In genomic region chr5:107359395-107360053, GRCm38 (mm10) we compare ENCODE assay signal across 8 mouse cellular contexts. TPM values are rescaled to one million over a fixed set of nuclear protein-coding genes. Genes with fewer than 3 reads are reported as not detected.
DNase-seq lines count a peak whose midpoint lies in the region; ATAC-seq and TF ChIP-seq lines count a peak whose summit lies in the region.

No protein-coding gene starts in this region.

- peak overlapping the region; percentile 64 for H3K4me2 ChIP-seq in heart, embryonic 12.5 days
- peak overlapping the region; percentile 59 for H3K4me2 ChIP-seq in kidney, postnatal 0 days (ENCODE audit: low read length)
- H3K4me2 ChIP-seq in liver, embryonic 11.5 days, result peak overlapping the region; percentile 69
- peak overlapping the region; percentile 50 for H3K4me2 ChIP-seq in stomach, embryonic 14.5 days (replicated peaks; ENCODE audit: low read depth, low read length)

- under 1% methylated on average over 37 of the region's 40 CpGs for WGBS in heart, embryonic 12.5 days
- WGBS in kidney, postnatal 0 days, result under 1% methylated on average over 40 of the region's 40 CpGs
- WGBS in liver, embryonic 11.5 days, result under 1% methylated on average over 38 of the region's 40 CpGs
- WGBS in stomach, embryonic 14.5 days, result under 1% methylated on average over 38 of the region's 40 CpGs

- 0 out of 2 replicates have a peak, but pooled peaks cover 2% of the 10 kb centered on the region for H3K4me1 ChIP-seq in heart, embryonic 12.5 days (replicated peaks)
- H3K4me1 ChIP-seq in kidney, postnatal 0 days (replicated peaks; ENCODE audit: insufficient read depth, low read length), result no peaks in the 10 kb centered on the region
- H3K4me1 ChIP-seq in liver, embryonic 11.5 days (replicated peaks; ENCODE audit: control insufficient read depth, insufficient read depth, low read length), result no peaks in the 10 kb centered on the region
- H3K4me1 ChIP-seq in stomach, embryonic 14.5 days (ENCODE audit: control insufficient read depth, insufficient read depth, low read length), result no peaks in the 10 kb centered on the region

- H3K9me3 ChIP-seq in heart, embryonic 12.5 days (replicated peaks), result no peaks in the 10 kb centered on the region; the same call in 1 of the 2 replicates
- H3K9me3 ChIP-seq in kidney, postnatal 0 days (replicated peaks; ENCODE audit: low read length), result no peaks in the 10 kb centered on the region
- H3K9me3 ChIP-seq in liver, embryonic 11.5 days (ENCODE audit: control insufficient read depth, low read length), result no peaks in the 10 kb centered on the region
- no peaks in the 10 kb centered on the region for H3K9me3 ChIP-seq in stomach, embryonic 14.5 days (ENCODE audit: control insufficient read depth, low read depth, low read length)

- no peak for TF ChIP-seq CTCF in kidney, postnatal 0 days (IDR thresholded peaks at IDR 0.05; ENCODE audit: low read depth)

- peak overlapping the region; percentile 74 for H3K27ac ChIP-seq in heart, embryonic 12.5 days (ENCODE audit: poor library complexity, severe bottlenecking)
- H3K27ac ChIP-seq in kidney, postnatal 0 days, result peak overlapping the region; percentile 77
- no peak overlapping the region for H3K27ac ChIP-seq in liver, embryonic 11.5 days (ENCODE audit: low read depth, low read length)
- peak overlapping the region; percentile 21; the same call in 1 of the 2 replicates for H3K27ac ChIP-seq in stomach, embryonic 14.5 days (ENCODE audit: low read length)

- H3K27me3 ChIP-seq in heart, embryonic 12.5 days (replicated peaks), result no peaks in the 10 kb centered on the region
- no peaks in the 10 kb centered on the region for H3K27me3 ChIP-seq in kidney, postnatal 0 days (ENCODE audit: insufficient read depth, low read length)
- H3K27me3 ChIP-seq in liver, embryonic 11.5 days (replicated peaks; ENCODE audit: control insufficient read depth, insufficient read depth, low read length), result no peaks in the 10 kb centered on the region
- H3K27me3 ChIP-seq in stomach, embryonic 14.5 days (ENCODE audit: control insufficient read depth, insufficient read depth, low read length), result no peaks in the 10 kb centered on the region

- DNase-seq in CD4-positive helper T cell, adult 2 months (ENCODE audit: low read depth, low spot score), result peak; percentile 88
- peak; percentile 40 for DNase-seq in brain, embryonic 18.5 days (ENCODE audit: low read depth, low spot score)
- peak; percentile 97 for DNase-seq in kidney, postnatal 0 days (ENCODE audit: low spot score)
- DNase-seq in liver, embryonic 11.5 days (ENCODE audit: low spot score), result peak; percentile 90
- peak; percentile 95 for DNase-seq in naive thymus-derived CD4-positive, alpha-beta T cell, adult 2 months (ENCODE audit: low read depth)

- H3K4me3 ChIP-seq in heart, embryonic 12.5 days, result peak overlapping the region; percentile 73
- H3K4me3 ChIP-seq in kidney, postnatal 0 days (replicated peaks; ENCODE audit: low read depth, low read length), result peak overlapping the region; percentile 57
- peak overlapping the region; percentile 70 for H3K4me3 ChIP-seq in liver, embryonic 11.5 days (ENCODE audit: low read depth, low read length)
- H3K4me3 ChIP-seq in stomach, embryonic 14.5 days (ENCODE audit: low read depth, low read length), result peak overlapping the region; percentile 48

- H3K36me3 ChIP-seq in heart, embryonic 12.5 days, result peaks cover 5% of the 10 kb centered on the region; the same call in 1 of the 2 replicates
- H3K36me3 ChIP-seq in kidney, postnatal 0 days (ENCODE audit: insufficient read depth, low read length), result no peaks in the 10 kb centered on the region
- no peaks in the 10 kb centered on the region for H3K36me3 ChIP-seq in liver, embryonic 11.5 days (ENCODE audit: control insufficient read depth, insufficient read depth, low read length)
- H3K36me3 ChIP-seq in stomach, embryonic 14.5 days (ENCODE audit: control insufficient read depth, insufficient read depth, low read length), result no peaks in the 10 kb centered on the region

- peak overlapping the region; percentile 74 for H3K9ac ChIP-seq in heart, embryonic 12.5 days
- peak overlapping the region; percentile 70 for H3K9ac ChIP-seq in kidney, postnatal 0 days (ENCODE audit: low read depth, low read length)
- H3K9ac ChIP-seq in liver, embryonic 11.5 days (ENCODE audit: low read depth, low read length), result peak overlapping the region; percentile 49
- H3K9ac ChIP-seq in stomach, embryonic 14.5 days (replicated peaks; ENCODE audit: low read depth, low read length), result peak overlapping the region; percentile 34; the same call in 1 of the 2 replicates

- peak; percentile 97 for ATAC-seq in erythroid progenitor cell, adult 5-6 weeks (replicated peaks; ENCODE audit: low FRiP score, poor library complexity, severe bottlenecking)
- peak; percentile 100 for ATAC-seq in heart, embryonic 12.5 days (ENCODE audit: insufficient number of reproducible peaks, low FRiP score)
- ATAC-seq in kidney, postnatal 0 days (replicated peaks; ENCODE audit: low FRiP score, low read depth), result peak; percentile 99
- peak; percentile 99 for ATAC-seq in liver, embryonic 11.5 days (replicated peaks; ENCODE audit: low FRiP score)
- ATAC-seq in stomach, embryonic 14.5 days (ENCODE audit: insufficient number of reproducible peaks, insufficient read depth, low FRiP score, low read depth), result peak; percentile 97

RNA-seq across cellular contexts. Expression of gene Brdt, which starts 28.6 kb away (rescaled TPM):
- total RNA-seq in erythroid progenitor cell, adult 5-6 weeks (2015; ENCODE audit: low replicate concordance), result not detected in 2 replicates
- total RNA-seq in erythroid progenitor cell, adult 5-6 weeks (2017; ENCODE audit: low replicate concordance), result not detected in 2 replicates
- 0.31 and 0.45 TPM in 2 replicates for polyA plus RNA-seq in heart, embryonic 12.5 days (2016; fragmentation: Nextera tagmentation; extraction: Ambion mirVana)
- 1.4 and 1.6 TPM in 2 replicates for polyA plus RNA-seq in kidney, postnatal 0 days (2015; fragmentation: Nextera tagmentation; extraction: Ambion mirVana)
- polyA plus RNA-seq in liver, embryonic 11.5 days (2014; fragmentation: Nextera tagmentation; extraction: Ambion mirVana), result 0.68 and 0.84 TPM in 2 replicates
- polyA plus RNA-seq in stomach, embryonic 14.5 days (2014; fragmentation: Nextera tagmentation; extraction: Ambion mirVana), result 2.5 TPM in 2 replicates

RNA-seq across cellular contexts. Expression of gene Ephx4, which starts 43.0 kb away (rescaled TPM):
- total RNA-seq in erythroid progenitor cell, adult 5-6 weeks (2015; ENCODE audit: low replicate concordance), result not detected in 2 replicates
- not detected in 2 replicates for total RNA-seq in erythroid progenitor cell, adult 5-6 weeks (2017; ENCODE audit: low replicate concordance)
- 0.44 and 0.88 TPM in 2 replicates for polyA plus RNA-seq in heart, embryonic 12.5 days (2016; fragmentation: Nextera tagmentation; extraction: Ambion mirVana)
- 1.5 and 1.8 TPM in 2 replicates for polyA plus RNA-seq in kidney, postnatal 0 days (2015; fragmentation: Nextera tagmentation; extraction: Ambion mirVana)
- 0.29 and 0.48 TPM in 2 replicates for polyA plus RNA-seq in liver, embryonic 11.5 days (2014; fragmentation: Nextera tagmentation; extraction: Ambion mirVana)
- polyA plus RNA-seq in stomach, embryonic 14.5 days (2014; fragmentation: Nextera tagmentation; extraction: Ambion mirVana), result 1.4 and 1.9 TPM in 2 replicates

Comparison
In these comparisons a context has a peak if more than half of its experiments do, and no peak if none do; other contexts are left out.
1. DNase-seq: peak in every context shown above with its lines; median percentile 97 in kidney, postnatal 0 days; 95 in naive thymus-derived CD4-positive, alpha-beta T cell, adult 2 months; 90 in liver, embryonic 11.5 days; 88 in CD4-positive helper T cell, adult 2 months; 40 in brain, embryonic 18.5 days.